Mouse (Mus musculus): ENCODE data around the gene Egf. TPM values are rescaled to one million over a fixed set of nuclear protein-coding genes. Genes with fewer than 3 reads are reported as not detected.

Egf gene
- polyA plus RNA-seq, 1 experiment from 2014 or later = 2.2 TPM

- WGBS = 87% methylated on average over 8 of the region's 8 CpGs
- H3K27me3 ChIP-seq = no peaks in the 10 kb centered on the region
- no peak overlapping the region for H3K9ac ChIP-seq (replicated peaks)
- no peaks in the 10 kb centered on the region for H3K4me1 ChIP-seq
- no peak overlapping the region for H3K27ac ChIP-seq (replicated peaks)
- ATAC-seq (replicated peaks) = no peak
- H3K9me3 ChIP-seq = no peaks in the 10 kb centered on the region
- no peak overlapping the region for H3K4me3 ChIP-seq
- H3K4me2 ChIP-seq (replicated peaks) = no peak overlapping the region
- H3K36me3 ChIP-seq = no peaks in the 10 kb centered on the region
Observed at GRCm38 (mm10) chr3:129698882-129699281, 56.2 kb downstream of the Egf start.

DNA sequence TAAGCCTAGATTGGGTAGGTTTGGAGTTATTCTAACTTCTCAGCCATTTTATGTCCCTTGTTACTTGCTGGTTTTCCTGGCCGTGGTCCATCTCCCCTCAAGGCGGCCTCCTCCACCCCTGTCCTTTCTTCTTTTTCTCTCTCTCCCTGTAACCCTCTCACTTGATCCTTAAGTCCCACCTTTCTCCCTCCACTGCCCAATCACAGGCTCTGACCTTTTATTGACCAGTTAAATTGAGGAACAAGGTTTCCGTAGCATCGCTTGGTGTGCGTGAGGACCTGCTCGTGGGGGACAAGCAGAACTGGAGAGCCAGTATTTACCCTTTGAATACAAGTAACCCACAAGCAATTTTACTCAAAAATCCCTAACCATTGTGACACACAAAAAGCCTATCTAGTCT lies 56.8 kb downstream of the Egf start:
- Histone ChIP-seq H3K9me3 (no peaks in the 10 kb centered on the region), H3K4me1 (no peaks in the 10 kb centered on the region), H3K4me2 (replicated peaks) (no peak overlapping the region), H3K27ac (replicated peaks) (no peak overlapping the region), H3K27me3 (no peaks in the 10 kb centered on the region), H3K9ac (replicated peaks) (no peak overlapping the region), H3K36me3 (no peaks in the 10 kb centered on the region), H3K4me3 (no peak overlapping the region)
- no peak for ATAC-seq (replicated peaks)
- 82% methylated on average over 6 of the region's 6 CpGs for WGBS

GRCm38 (mm10) chr3:129697691-129698090 lies 57.4 kb downstream of the Egf start:
- no peak overlapping the region for H3K9ac ChIP-seq (replicated peaks)
- WGBS = 92% methylated on average over 10 of the region's 10 CpGs
- H3K9me3 ChIP-seq = no peaks in the 10 kb centered on the region
- no peaks in the 10 kb centered on the region for H3K36me3 ChIP-seq
- H3K27me3 ChIP-seq = no peaks in the 10 kb centered on the region
- ATAC-seq (replicated peaks) = no peak
- H3K4me1 ChIP-seq = no peaks in the 10 kb centered on the region
- H3K4me3 ChIP-seq = no peak overlapping the region
- H3K4me2 ChIP-seq (replicated peaks) = no peak overlapping the region
- no peak overlapping the region for H3K27ac ChIP-seq (replicated peaks)

DNA sequence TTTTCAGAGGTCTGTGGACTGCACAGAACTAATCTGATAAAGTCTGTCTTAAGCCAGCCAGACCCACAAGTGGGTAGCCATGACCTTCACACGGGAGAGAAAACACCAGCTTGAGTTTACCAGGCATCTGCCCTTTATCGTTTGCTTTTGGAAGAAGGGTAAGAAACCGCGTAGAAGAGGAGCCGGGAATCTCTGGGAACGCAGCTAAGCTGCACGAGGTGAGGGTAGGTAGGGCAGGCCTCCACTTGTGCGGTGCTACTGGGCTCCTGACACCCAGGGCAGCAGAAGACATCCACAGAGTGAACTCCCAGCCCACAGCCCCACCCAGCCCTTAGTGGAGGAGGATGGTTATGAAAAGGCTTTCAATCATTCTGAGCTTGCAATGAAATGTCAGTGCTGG lies 59.2 kb downstream of the Egf start:
- no peaks in the 10 kb centered on the region for H3K4me1 ChIP-seq
- ATAC-seq (replicated peaks) = no peak
- no peak overlapping the region for H3K4me3 ChIP-seq
- no peaks in the 10 kb centered on the region for H3K9me3 ChIP-seq
- H3K27me3 ChIP-seq = no peaks in the 10 kb centered on the region
- H3K4me2 ChIP-seq (replicated peaks) = no peak overlapping the region
- H3K36me3 ChIP-seq = no peaks in the 10 kb centered on the region
- no peak overlapping the region for H3K9ac ChIP-seq (replicated peaks)
- no peak overlapping the region for H3K27ac ChIP-seq (replicated peaks)
- WGBS = 89% methylated on average over 8 of the region's 8 CpGs

DNA sequence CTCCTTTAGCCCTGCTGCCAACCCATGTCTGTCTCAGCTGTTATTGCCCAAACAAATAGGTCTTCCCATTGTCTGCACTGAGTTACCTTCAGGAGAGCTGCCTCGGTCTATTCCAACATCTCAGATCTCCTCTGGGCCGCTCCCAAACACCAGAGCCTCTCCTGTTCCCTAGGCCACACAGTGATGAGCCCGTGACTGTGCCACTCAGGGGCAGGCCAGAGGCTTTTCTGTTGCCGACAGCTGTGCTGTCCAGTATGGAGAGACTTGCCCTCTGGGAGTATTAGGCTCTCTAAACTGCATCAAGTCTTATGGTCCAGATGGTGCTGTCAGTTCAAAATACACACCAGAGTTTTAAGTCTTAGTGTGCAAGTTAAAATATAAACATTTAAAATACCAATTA lies 61.5 kb downstream of the Egf start:
- Histone ChIP-seq H3K27ac (replicated peaks) (no peak overlapping the region), H3K27me3 (no peaks in the 10 kb centered on the region), H3K4me1 (no peaks in the 10 kb centered on the region), H3K9ac (replicated peaks) (no peak overlapping the region), H3K4me2 (replicated peaks) (no peak overlapping the region), H3K36me3 (no peaks in the 10 kb centered on the region), H3K9me3 (no peaks in the 10 kb centered on the region), H3K4me3 (no peak overlapping the region)
- WGBS = 88% methylated on average over 4 of the region's 4 CpGs
- ATAC-seq (replicated peaks) = no peak

DNA sequence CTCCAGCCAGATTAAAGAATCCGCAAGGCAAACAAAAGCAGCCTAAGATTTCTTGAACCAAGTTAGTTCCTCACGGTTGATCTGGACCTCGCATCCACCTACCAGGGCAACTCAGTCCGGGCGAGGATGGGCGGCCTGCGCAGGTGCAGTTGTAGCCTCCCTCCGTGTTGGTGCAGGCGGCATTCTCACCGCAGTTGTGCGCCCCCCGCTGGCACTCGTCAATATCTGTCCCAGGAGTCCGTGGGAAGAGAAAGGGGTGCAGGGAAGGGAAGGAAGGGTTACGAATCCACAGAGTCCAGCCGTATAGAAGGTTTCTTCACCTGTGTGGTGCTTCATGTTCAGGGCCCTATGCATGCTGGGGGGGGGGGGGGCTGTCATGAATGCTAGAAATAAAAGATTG lies 62.3 kb downstream of the Egf start:
- Histone ChIP-seq H3K4me3 (no peak overlapping the region), H3K27me3 (no peaks in the 10 kb centered on the region), H3K27ac (replicated peaks) (no peak overlapping the region), H3K4me2 (replicated peaks) (no peak overlapping the region), H3K4me1 (no peaks in the 10 kb centered on the region), H3K9me3 (no peaks in the 10 kb centered on the region), H3K36me3 (no peaks in the 10 kb centered on the region), H3K9ac (replicated peaks) (no peak overlapping the region)
- ATAC-seq (replicated peaks) = no peak
- 56% methylated on average over 16 of the region's 16 CpGs for WGBS

- Histone ChIP-seq H3K4me1 (no peaks in the 10 kb centered on the region), H3K9ac (replicated peaks) (no peak overlapping the region), H3K9me3 (no peaks in the 10 kb centered on the region), H3K27ac (replicated peaks) (no peak overlapping the region), H3K36me3 (no peaks in the 10 kb centered on the region), H3K4me2 (replicated peaks) (no peak overlapping the region), H3K4me3 (no peak overlapping the region), H3K27me3 (no peaks in the 10 kb centered on the region)
- WGBS = 75% methylated on average over 5 of the region's 5 CpGs
- no peak for ATAC-seq (replicated peaks)
Observed at GRCm38 (mm10) chr3:129687429-129687828, 67.7 kb downstream of the Egf start.

GRCm38 (mm10) chr3:129686698-129687333 lies 68.3 kb downstream of the Egf start:
- Histone ChIP-seq H3K27me3 (no peaks in the 10 kb centered on the region), H3K4me1 (no peaks in the 10 kb centered on the region), H3K4me3 (no peak overlapping the region), H3K27ac (replicated peaks) (no peak overlapping the region), H3K4me2 (replicated peaks) (no peak overlapping the region), H3K9ac (replicated peaks) (no peak overlapping the region), H3K9me3 (no peaks in the 10 kb centered on the region), H3K36me3 (no peaks in the 10 kb centered on the region)
- WGBS = 60% methylated on average over 8 of the region's 8 CpGs
- ATAC-seq (replicated peaks) = peak; percentile 57

DNA sequence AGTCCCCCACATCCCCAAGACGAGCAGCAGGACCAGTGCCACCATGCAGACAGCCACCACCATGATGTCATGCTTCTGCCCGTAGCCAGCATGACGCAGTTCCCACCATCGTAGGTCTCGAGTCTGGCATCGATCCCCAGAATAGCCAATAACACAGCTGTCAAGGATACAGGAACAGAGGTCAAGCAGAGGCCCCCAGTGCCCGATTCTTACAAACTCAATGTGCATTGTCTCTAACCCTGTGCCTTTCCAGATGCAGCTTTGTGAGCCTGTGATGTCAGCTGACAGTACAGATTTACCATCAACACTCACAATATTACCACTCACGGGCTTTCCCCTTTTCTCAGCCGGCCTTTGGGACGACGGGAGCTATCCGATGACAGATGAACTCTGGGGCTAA lies 68.9 kb downstream of the Egf start:
- Histone ChIP-seq H3K4me3 (no peak overlapping the region), H3K27me3 (no peaks in the 10 kb centered on the region), H3K4me2 (replicated peaks) (no peak overlapping the region), H3K4me1 (no peaks in the 10 kb centered on the region), H3K9me3 (no peaks in the 10 kb centered on the region), H3K27ac (replicated peaks) (no peak overlapping the region), H3K9ac (replicated peaks) (no peak overlapping the region), H3K36me3 (no peaks in the 10 kb centered on the region)
- 92% methylated on average over 12 of the region's 12 CpGs for WGBS
- ATAC-seq (replicated peaks) = no peak

DNA sequence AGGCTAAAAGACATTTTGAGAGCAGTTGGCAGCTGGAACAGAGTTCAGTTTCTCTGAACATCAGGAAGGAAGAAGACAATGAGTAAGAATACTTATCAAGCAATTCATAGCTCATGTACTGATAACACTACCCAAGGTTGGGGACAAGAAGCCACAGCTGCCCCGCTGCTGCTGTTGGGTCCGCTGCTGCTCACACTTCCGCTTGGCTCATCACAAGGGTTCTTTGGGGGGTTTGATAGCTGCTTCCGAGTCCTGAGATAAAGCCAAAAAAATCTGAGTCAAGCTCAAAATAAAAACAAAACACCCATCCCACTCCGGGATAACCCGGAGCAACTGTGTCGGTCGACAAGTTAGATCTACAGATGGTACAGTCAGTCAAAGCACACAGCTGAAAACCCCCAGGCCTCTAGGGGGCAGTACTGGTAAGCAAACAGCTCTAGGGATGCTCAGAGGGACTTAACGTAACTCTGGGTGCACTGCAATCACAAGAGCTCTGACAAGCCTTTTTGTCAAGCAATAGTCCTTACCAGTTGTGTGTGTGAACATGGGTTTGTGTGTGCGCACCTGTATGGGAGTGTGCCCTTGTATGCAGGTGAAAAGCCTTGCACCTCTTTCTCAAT lies 71.9 kb downstream of the Egf start:
- WGBS = 85% methylated on average over 10 of the region's 10 CpGs
- no peak for ATAC-seq (replicated peaks)
- H3K4me3 ChIP-seq = no peak overlapping the region

DNA sequence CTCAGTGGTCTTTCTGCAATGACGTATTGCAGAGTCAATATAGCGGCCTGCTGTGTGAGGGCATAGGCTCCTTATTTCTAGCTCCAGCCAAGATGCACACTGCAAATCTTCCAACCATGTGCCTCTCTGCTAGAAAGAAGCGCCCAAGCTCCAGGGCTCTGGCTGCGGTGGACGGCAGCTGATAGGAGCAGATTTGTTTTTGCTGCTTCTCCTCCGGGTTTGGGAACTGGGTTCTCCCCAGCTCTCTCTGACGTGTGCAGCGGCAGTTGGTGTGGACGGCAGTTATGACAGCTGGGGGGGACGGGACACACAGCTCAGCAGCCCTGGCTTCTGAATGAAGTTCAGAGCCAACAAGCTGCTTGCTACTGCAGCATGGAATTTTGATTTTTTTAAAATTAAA lies 72.7 kb downstream of the Egf start:
- no peaks in the 10 kb centered on the region for H3K36me3 ChIP-seq
- 77% methylated on average over 10 of the region's 10 CpGs for WGBS
- peak; percentile 56 for ATAC-seq (replicated peaks)

More for the DNA sequence above, 71.9 kb downstream of the Egf start:
- no peaks in the 10 kb centered on the region for H3K36me3 ChIP-seq
- no peak overlapping the region for H3K4me2 ChIP-seq (replicated peaks)
- no peaks in the 10 kb centered on the region for H3K27me3 ChIP-seq
- H3K9ac ChIP-seq (replicated peaks) = no peak overlapping the region
- no peak overlapping the region for H3K27ac ChIP-seq (replicated peaks)
- H3K4me1 ChIP-seq = no peaks in the 10 kb centered on the region
- no peaks in the 10 kb centered on the region for H3K9me3 ChIP-seq

DNA sequence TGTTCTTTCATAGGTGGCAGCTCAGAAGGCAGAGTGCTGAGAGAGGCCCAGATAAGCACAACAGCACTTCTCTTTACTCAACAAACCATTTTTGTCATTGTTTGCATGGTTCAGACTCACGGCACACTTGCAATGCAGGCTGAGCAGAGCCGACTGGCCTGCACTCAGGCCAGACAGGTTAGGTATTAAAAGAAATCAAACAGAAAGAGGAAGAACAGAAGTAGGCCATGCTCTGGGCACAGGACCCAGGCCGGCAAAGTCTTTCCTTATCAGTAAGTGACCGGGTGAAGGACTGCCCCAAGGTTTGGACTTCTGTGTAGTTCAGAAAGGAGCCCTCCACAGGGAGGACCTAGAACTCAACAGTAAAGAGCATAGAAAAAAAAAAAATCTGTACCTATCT lies 73.3 kb downstream of the Egf start:
- Histone ChIP-seq H3K36me3 (no peaks in the 10 kb centered on the region), H3K9ac (replicated peaks) (no peak overlapping the region), H3K27ac (replicated peaks) (no peak overlapping the region), H3K9me3 (no peaks in the 10 kb centered on the region), H3K4me3 (no peak overlapping the region), H3K27me3 (no peaks in the 10 kb centered on the region), H3K4me1 (no peaks in the 10 kb centered on the region), H3K4me2 (replicated peaks) (no peak overlapping the region)
- ATAC-seq (replicated peaks) = no peak
- 93% methylated on average over 4 of the region's 4 CpGs for WGBS

More for the DNA sequence above, 72.7 kb downstream of the Egf start:
- H3K4me2 ChIP-seq (replicated peaks) = no peak overlapping the region
- no peaks in the 10 kb centered on the region for H3K9me3 ChIP-seq
- no peak overlapping the region for H3K9ac ChIP-seq (replicated peaks)
- no peak overlapping the region for H3K4me3 ChIP-seq
- 0 out of 2 replicates have a peak overlapping the region, but pooled peaks have one; percentile 12 for H3K27ac ChIP-seq (replicated peaks)
- H3K4me1 ChIP-seq = no peaks in the 10 kb centered on the region
- no peaks in the 10 kb centered on the region for H3K27me3 ChIP-seq

GRCm38 (mm10) chr3:129680258-129680657 lies 74.9 kb downstream of the Egf start:
- Histone ChIP-seq H3K36me3 (no peaks in the 10 kb centered on the region), H3K27ac (replicated peaks) (no peak overlapping the region), H3K4me2 (replicated peaks) (no peak overlapping the region), H3K9me3 (no peaks in the 10 kb centered on the region), H3K4me3 (no peak overlapping the region), H3K27me3 (no peaks in the 10 kb centered on the region), H3K9ac (replicated peaks) (no peak overlapping the region), H3K4me1 (no peaks in the 10 kb centered on the region)
- ATAC-seq (replicated peaks) = no peak
- WGBS = 75% methylated on average over 5 of the region's 5 CpGs

Measured in forebrain, embryonic 15.5 days (tissue).